Mouse (Mus musculus): ENCODE results near the gene Tmem204.
A peak's percentile ranks its signal among the peaks of the same experiment; 100 is the strongest.

The Tmem204 gene

GRCm38 (mm10) chr17:25082887-25083286 is 504 bp downstream of the Tmem204 start:
- DNase-seq = no peak

GRCm38 (mm10) chr17:25082081-25082847 is 1.1 kb downstream of the Tmem204 start:
- no peak for DNase-seq

GRCm38 (mm10) chr17:25080960-25081381 is 2.4 kb downstream of the Tmem204 start:
- no peak for DNase-seq

GRCm38 (mm10) chr17:25080210-25080609 is 3.2 kb downstream of the Tmem204 start:
- no peak for DNase-seq

GRCm38 (mm10) chr17:25077771-25078372 is 5.5 kb downstream of the Tmem204 start:
- DNase-seq = peak; percentile 72

- DNase-seq = peak; percentile 61
Observed at GRCm38 (mm10) chr17:25076906-25077305, 6.5 kb downstream of the Tmem204 start.

GRCm38 (mm10) chr17:25068690-25069089 is 14.7 kb downstream of the Tmem204 start:
- DNase-seq = no peak

GRCm38 (mm10) chr17:25067442-25067851 is 15.9 kb downstream of the Tmem204 start:
- DNase-seq = no peak

- DNase-seq = no peak
Observed at GRCm38 (mm10) chr17:25066595-25066994, 16.8 kb downstream of the Tmem204 start.

GRCm38 (mm10) chr17:25065189-25065588 is 18.2 kb downstream of the Tmem204 start:
- no peak for DNase-seq

- no peak for DNase-seq
Observed at GRCm38 (mm10) chr17:25064351-25064750, 19.0 kb downstream of the Tmem204 start.

- DNase-seq = no peak
Observed at GRCm38 (mm10) chr17:25063872-25064271, 19.5 kb downstream of the Tmem204 start.

GRCm38 (mm10) chr17:25063261-25063660 is 20.1 kb downstream of the Tmem204 start:
- no peak for DNase-seq

GRCm38 (mm10) chr17:25057041-25057440 is 26.4 kb downstream of the Tmem204 start:
- no peak for DNase-seq

GRCm38 (mm10) chr17:25053274-25053673 is 30.1 kb downstream of the Tmem204 start:
- no peak for DNase-seq

GRCm38 (mm10) chr17:25047143-25047542 is 36.2 kb downstream of the Tmem204 start:
- no peak for DNase-seq

GRCm38 (mm10) chr17:25045281-25045680 is 38.1 kb downstream of the Tmem204 start:
- DNase-seq = no peak

- no peak for DNase-seq
Observed at GRCm38 (mm10) chr17:25044879-25045278, 38.5 kb downstream of the Tmem204 start.

GRCm38 (mm10) chr17:25036183-25036582 is 47.2 kb downstream of the Tmem204 start:
- no peak for DNase-seq

- peak; percentile 42 for DNase-seq
Observed at GRCm38 (mm10) chr17:25016292-25017132, 66.9 kb downstream of the Tmem204 start.

GRCm38 (mm10) chr17:25015655-25016291 is 67.6 kb downstream of the Tmem204 start, which contains the start of the genes Cramp1l and Ift140:
Gene Cramp1l (minus strand): TSS chr17:25015788.
Gene Ift140 (plus strand): TSS chr17:25016085.
- DNase-seq = peak; percentile 100

- DNase-seq = peak; percentile 59
Observed at GRCm38 (mm10) chr17:25014841-25015570, 68.4 kb downstream of the Tmem204 start.
